10 mouse cellular contexts compared by ENCODE assay signal in genomic region chr15:75060505-75060904, GRCm38 (mm10). TPM values are rescaled to one million over a fixed set of nuclear protein-coding genes. Genes with fewer than 3 reads are reported as not detected.
DNase-seq lines count a peak whose midpoint lies in the region; ATAC-seq and TF ChIP-seq lines count a peak whose summit lies in the region.
"Had no signal": no experiment of that assay in that cellular context is flagged by ENCODE, and none has a peak within 500 bp of the region (broad histone marks: within the 10 kb centered on the region; RNA-seq: fewer than 3 reads in every experiment).

No protein-coding gene starts in this region.

- no peak overlapping the region for H3K4me3 ChIP-seq in hindbrain, embryonic 11.5 days (ENCODE audit: low read depth, low read length)
- no peak overlapping the region for H3K4me3 ChIP-seq in hindbrain, embryonic 16.5 days (ENCODE audit: low read length)
- H3K4me3 ChIP-seq in embryonic facial prominence, embryonic 11.5 days (ENCODE audit: low read depth, low read length): no peak overlapping the region
- no peak overlapping the region for H3K4me3 ChIP-seq in layer of hippocampus, adult 2 months
- H3K4me3 ChIP-seq: erythroblast, embryonic 14.5 days had no signal

- no peak for ATAC-seq in hindbrain, embryonic 11.5 days (ENCODE audit: low FRiP score)
- no peak for ATAC-seq in hindbrain, embryonic 16.5 days
- peak; percentile 85 for ATAC-seq in CD4-positive, CD25-positive, alpha-beta regulatory T cell, adult 4 months
- no peak for ATAC-seq in embryonic facial prominence, embryonic 11.5 days (replicated peaks; ENCODE audit: insufficient number of reproducible peaks, low FRiP score, low TSS enrichment, low read depth)
- peak; percentile 63; the same call in 1 of the 2 replicates for ATAC-seq in megakaryocyte-erythroid progenitor cell, adult 5-6 weeks (replicated peaks; ENCODE audit: low FRiP score, low TSS enrichment, poor library complexity, severe bottlenecking)

- H3K4me1 ChIP-seq in hindbrain, embryonic 11.5 days (replicated peaks; ENCODE audit: control insufficient read depth, insufficient read depth, low read length): no peaks in the 10 kb centered on the region
- H3K4me1 ChIP-seq in hindbrain, embryonic 16.5 days (ENCODE audit: control insufficient read depth, insufficient read depth, low read depth, low read length): no peaks in the 10 kb centered on the region
- no peaks in the 10 kb centered on the region for H3K4me1 ChIP-seq in embryonic facial prominence, embryonic 11.5 days (ENCODE audit: control insufficient read depth, insufficient read depth, low read length)

- peak; percentile 41 for DNase-seq in hindbrain, embryonic 11.5 days (ENCODE audit: low spot score)
- DNase-seq in adrenal gland, postnatal 25 days: peak; percentile 53
- DNase-seq in embryonic facial prominence, embryonic 11.5 days (ENCODE audit: low spot score): peak; percentile 29
- peak; percentile 15 to 51 for DNase-seq in layer of hippocampus, adult 2 months (ENCODE audit: low spot score in 2 of 2)
- DNase-seq in thymus, postnatal 0 days (ENCODE audit: low spot score): peak; percentile 71

- H3K9me3 ChIP-seq in hindbrain, embryonic 11.5 days (ENCODE audit: control insufficient read depth, low read length): no peaks in the 10 kb centered on the region
- no peaks in the 10 kb centered on the region for H3K9me3 ChIP-seq in hindbrain, embryonic 16.5 days (ENCODE audit: control insufficient read depth, low read length)
- no peaks in the 10 kb centered on the region for H3K9me3 ChIP-seq in embryonic facial prominence, embryonic 11.5 days (replicated peaks; ENCODE audit: control insufficient read depth, low read length)

- peak; percentile 94 for TF ChIP-seq CTCF in layer of hippocampus, adult 2 months (conservative IDR thresholded peaks at IDR 0.05)

- H3K9ac ChIP-seq in hindbrain, embryonic 11.5 days (ENCODE audit: low read depth, low read length): no peak overlapping the region
- no peak overlapping the region for H3K9ac ChIP-seq in hindbrain, embryonic 16.5 days (ENCODE audit: low read depth, low read length)
- no peak overlapping the region for H3K9ac ChIP-seq in embryonic facial prominence, embryonic 11.5 days (replicated peaks; ENCODE audit: low read length)

- no peaks in the 10 kb centered on the region for H3K27me3 ChIP-seq in hindbrain, embryonic 11.5 days (ENCODE audit: control insufficient read depth, insufficient read depth, low read length)
- H3K27me3 ChIP-seq in hindbrain, embryonic 16.5 days (replicated peaks; ENCODE audit: control insufficient read depth, insufficient read depth, low read length): no peaks in the 10 kb centered on the region
- no peaks in the 10 kb centered on the region for H3K27me3 ChIP-seq in embryonic facial prominence, embryonic 11.5 days (ENCODE audit: control insufficient read depth, insufficient read depth, low read length)

- H3K36me3 ChIP-seq in hindbrain, embryonic 11.5 days (ENCODE audit: control insufficient read depth, insufficient read depth, low read length): no peaks in the 10 kb centered on the region
- H3K36me3 ChIP-seq in hindbrain, embryonic 16.5 days (ENCODE audit: control insufficient read depth, insufficient read depth, low read length): no peaks in the 10 kb centered on the region
- no peaks in the 10 kb centered on the region for H3K36me3 ChIP-seq in embryonic facial prominence, embryonic 11.5 days (replicated peaks; ENCODE audit: control insufficient read depth, insufficient read depth, low read depth, low read length)

- H3K4me2 ChIP-seq in hindbrain, embryonic 11.5 days (replicated peaks; ENCODE audit: low read depth, low read length): no peak overlapping the region
- no peak overlapping the region for H3K4me2 ChIP-seq in hindbrain, embryonic 16.5 days (ENCODE audit: low read length)
- no peak overlapping the region for H3K4me2 ChIP-seq in embryonic facial prominence, embryonic 11.5 days (ENCODE audit: low read depth, low read length)

- no peak overlapping the region for H3K27ac ChIP-seq in hindbrain, embryonic 11.5 days (ENCODE audit: low read depth, low read length)
- no peak overlapping the region for H3K27ac ChIP-seq in hindbrain, embryonic 16.5 days (ENCODE audit: low read depth, low read length)
- H3K27ac ChIP-seq in embryonic facial prominence, embryonic 11.5 days (replicated peaks; ENCODE audit: low read depth, low read length): no peak overlapping the region
- H3K27ac ChIP-seq in layer of hippocampus, adult 2 months: no peak overlapping the region
- H3K27ac ChIP-seq: macrophage had no signal

RNA-seq across cellular contexts. Expression of gene Ly6c1, which starts 11.9 kb away (rescaled TPM):
- 1.1 and 2.0 TPM in 2 replicates for polyA plus RNA-seq in hindbrain, embryonic 11.5 days (2014; fragmentation: Nextera tagmentation; extraction: Ambion mirVana)
- 11.8 and 17.4 TPM in 2 replicates for polyA plus RNA-seq in hindbrain, embryonic 16.5 days (2015; fragmentation: Nextera tagmentation; extraction: Ambion mirVana)
- polyA plus RNA-seq in CD4-positive, CD25-positive, alpha-beta regulatory T cell, adult 4 months (2017; shearing (Covaris generic)): 100 to 1,000 TPM; 133 to 161 TPM
- 70.1 and 72.8 TPM in 2 replicates for total RNA-seq in adrenal gland, postnatal 25 days (2021)
- 0.79 and 1.3 TPM in 2 replicates for polyA plus RNA-seq in embryonic facial prominence, embryonic 11.5 days (2014; fragmentation: Nextera tagmentation; extraction: Ambion mirVana)
- 10 to 100 TPM; 62.3 to 66.9 TPM for total RNA-seq in layer of hippocampus, adult 2 months (2021)
- total RNA-seq in megakaryocyte-erythroid progenitor cell, adult 5-6 weeks (2014; fragmentation: Nextera tagmentation): not detected in 2 replicates
- total RNA-seq in megakaryocyte-erythroid progenitor cell, adult 5-6 weeks (2017): not detected in 2 replicates
- 41.5 and 44.8 TPM in 2 replicates for polyA plus RNA-seq in thymus, postnatal 0 days (2015; fragmentation: Nextera tagmentation; extraction: Ambion mirVana)
- polyA plus RNA-seq: erythroblast, embryonic 14.5 days; macrophage had no signal

RNA-seq across cellular contexts. Expression of gene Ly6c2, which starts 51.3 kb away (rescaled TPM):
- polyA plus RNA-seq in hindbrain, embryonic 11.5 days (2014; fragmentation: Nextera tagmentation; extraction: Ambion mirVana): not detected in 2 replicates
- 0.66 TPM in 1 of 2 replicates, not detected in the other for polyA plus RNA-seq in hindbrain, embryonic 16.5 days (2015; fragmentation: Nextera tagmentation; extraction: Ambion mirVana)
- polyA plus RNA-seq in CD4-positive, CD25-positive, alpha-beta regulatory T cell, adult 4 months (2017; shearing (Covaris generic)): 10 to 100 TPM in 1 of 2 experiments, 1 to 10 TPM in 1; 7.2 to 11.2 TPM
- 3.2 and 3.3 TPM in 2 replicates for total RNA-seq in adrenal gland, postnatal 25 days (2021)
- 0.71 TPM in 1 of 2 replicates, not detected in the other for polyA plus RNA-seq in embryonic facial prominence, embryonic 11.5 days (2014; fragmentation: Nextera tagmentation; extraction: Ambion mirVana)
- total RNA-seq in layer of hippocampus, adult 2 months (2021): 1 to 10 TPM; 2.6 to 4.6 TPM
- 21.0 TPM in 1 of 2 replicates, not detected in the other for total RNA-seq in megakaryocyte-erythroid progenitor cell, adult 5-6 weeks (2014; fragmentation: Nextera tagmentation)
- total RNA-seq in megakaryocyte-erythroid progenitor cell, adult 5-6 weeks (2017): 0.14 TPM in 1 of 2 replicates, not detected in the other
- 11.2 and 14.7 TPM in 2 replicates for polyA plus RNA-seq in thymus, postnatal 0 days (2015; fragmentation: Nextera tagmentation; extraction: Ambion mirVana)

Comparison
In these comparisons a context has a peak if more than half of its experiments do, and no peak if none do; other contexts are left out.
1. ATAC-seq: peak in CD4-positive, CD25-positive, alpha-beta regulatory T cell, adult 4 months (single experiment) and megakaryocyte-erythroid progenitor cell, adult 5-6 weeks (single experiment); none in hindbrain, embryonic 11.5 days (single experiment), hindbrain, embryonic 16.5 days (single experiment) and embryonic facial prominence, embryonic 11.5 days (single experiment).
2. Peak in every context shown above with its lines, with median percentiles within 50 percentile points of each other: DNase-seq.